Mouse (Mus musculus): Measurements from ENCODE around the gene Ryr1.

GRCm38 (mm10) chr7:29126173-29126915 lies 1.4 kb upstream of the Ryr1 start:
- TF ChIP-seq CTCF (IDR thresholded peaks at IDR 0.05; ENCODE audit: low read depth, low read length) (peak; percentile 74), POLR2A (IDR thresholded peaks at IDR 0.05; ENCODE audit: borderline replicate concordance, low read depth, low read length) (no peak)

Measured in bone marrow macrophage, adult 2 months (primary cell).